Mouse (Mus musculus) liver, embryonic 12.5 days (tissue): ENCODE data around the gene Pik3ap1. TPM values are rescaled to one million over a fixed set of nuclear protein-coding genes. Genes with fewer than 3 reads are reported as not detected.

Experiments used
- ATAC-seq: fragments of 200-750 bp; cut with Nextera tagmentation; 2 replicates; pipeline ENCODE4 v1.8.0; 2017; ENCODE audit warnings: moderate number of reproducible peaks, mild to moderate bottlenecking, moderate library complexity
- H3K27ac ChIP-seq: fragments of 300-500 bp; sonication (generic); 2 replicates; pipeline ENCODE4 v1.5.1; 2016; ENCODE audit warnings: mild to moderate bottlenecking
- H3K27me3 ChIP-seq: fragments of 300-500 bp; sonication (generic); replicated peaks from 2 replicates; pipeline ENCODE4 v1.6.1; 2016; ENCODE audit warnings: mild to moderate bottlenecking, moderate library complexity
- H3K36me3 ChIP-seq: fragments of 300-500 bp; sonication (generic); 2 replicates; pipeline ENCODE4 v1.6.1; 2016; ENCODE audit warnings: mild to moderate bottlenecking, moderate library complexity
- H3K4me1 ChIP-seq: fragments of 300-500 bp; sonication (generic); 2 replicates; pipeline ENCODE4 v1.6.1; 2016
- H3K4me2 ChIP-seq: fragments of 300-500 bp; sonication (generic); 2 replicates; pipeline ENCODE4 v1.6.1; 2016; ENCODE audit warnings: mild to moderate bottlenecking, moderate library complexity
- H3K4me3 ChIP-seq: fragments of 300-500 bp; sonication (generic); 2 replicates; pipeline ENCODE4 v1.5.1; 2016; ENCODE audit warnings: mild to moderate bottlenecking, moderate library complexity
- H3K9ac ChIP-seq: fragments of 300-500 bp; sonication (generic); 2 replicates; pipeline ENCODE4 v1.6.1; 2016; ENCODE audit warnings: mild to moderate bottlenecking, moderate library complexity
- H3K9me3 ChIP-seq: fragments of 300-500 bp; sonication (generic); replicated peaks from 2 replicates; pipeline ENCODE4 v1.6.1; 2016; ENCODE audit warnings: mild to moderate bottlenecking, moderate library complexity
- WGBS: fragments of 180-500 bp; shearing (Covaris S2); methylation state at CpG from one replicate; pipeline ENCODE4 v1.1.7; 2016; ENCODE audit not compliant: insufficient replicate concordance; 5-methylcytosine and 5-hydroxymethylcytosine counted together
- polyA plus RNA-seq: library from polyadenylated mRNA; unstranded; fragments of >200 nt; fragmentation: Nextera tagmentation; extraction: Ambion mirVana; gene quantifications from 2 replicates; pipeline ENCODE4 v1.2.1, GENCODE M21; 2016

Gene Pik3ap1
- polyA plus RNA-seq, 1 experiment from 2014 or later, result 6.0 TPM

- no peak overlapping the region for H3K27ac ChIP-seq
- no peaks in the 10 kb centered on the region for H3K9me3 ChIP-seq
- WGBS, result 60% methylated on average over 6 of the region's 6 CpGs
- no peak overlapping the region for H3K4me3 ChIP-seq
- no peaks in the 10 kb centered on the region for H3K4me1 ChIP-seq
- H3K9ac ChIP-seq, result no peak overlapping the region
- no peaks in the 10 kb centered on the region for H3K27me3 ChIP-seq
- no peak overlapping the region for H3K4me2 ChIP-seq
- peaks cover 76% of the 10 kb centered on the region for H3K36me3 ChIP-seq
- ATAC-seq, result no peak
Observed at GRCm38 (mm10) chr19:41244581-41244980, 140.3 kb downstream of the Pik3ap1 start.

GRCm38 (mm10) chr19:41241997-41242396 lies 142.9 kb downstream of the Pik3ap1 start:
- Histone ChIP-seq H3K4me3 (no peak overlapping the region), H3K27ac (no peak overlapping the region), H3K27me3 (no peaks in the 10 kb centered on the region), H3K4me1 (no peaks in the 10 kb centered on the region), H3K36me3 (peaks cover 79% of the 10 kb centered on the region), H3K4me2 (no peak overlapping the region), H3K9me3 (no peaks in the 10 kb centered on the region), H3K9ac (no peak overlapping the region)
- WGBS, result 70% methylated on average over 5 of the region's 5 CpGs
- no peak for ATAC-seq

- no peak overlapping the region for H3K4me3 ChIP-seq
- H3K4me1 ChIP-seq, result no peaks in the 10 kb centered on the region
- H3K4me2 ChIP-seq, result no peak overlapping the region
- H3K9me3 ChIP-seq, result no peaks in the 10 kb centered on the region
- H3K27ac ChIP-seq, result no peak overlapping the region
- H3K27me3 ChIP-seq, result no peaks in the 10 kb centered on the region
- WGBS, result 83% methylated on average over 4 of the region's 4 CpGs
- H3K36me3 ChIP-seq, result peaks cover 88% of the 10 kb centered on the region
- no peak for ATAC-seq
- H3K9ac ChIP-seq, result no peak overlapping the region
Observed at GRCm38 (mm10) chr19:41233698-41234097, 151.2 kb downstream of the Pik3ap1 start.

Other genes starting within 250 kb of the Pik3ap1 start
- not detected in 2 replicates for gene Tll2, start 178.3 kb downstream of the Pik3ap1 start, polyA plus RNA-seq
- gene Tm9sf3, start 121.1 kb downstream of the Pik3ap1 start, polyA plus RNA-seq, result 93.0 and 98.7 TPM in 2 replicates
- gene Lcor, start 97.5 kb upstream of the Pik3ap1 start, polyA plus RNA-seq, result 7.9 and 9.3 TPM in 2 replicates
- gene Gm340, start 197.3 kb upstream of the Pik3ap1 start, polyA plus RNA-seq, result 2.2 and 2.8 TPM in 2 replicates